Mouse (Mus musculus): Measurements from ENCODE around the gene Nphs1.

GRCm38 (mm10) chr7:30477415-30478381, 19.6 kb downstream of the Nphs1 start:
- no peak for TF ChIP-seq CTCF (IDR thresholded peaks at IDR 0.05; ENCODE audit: low read depth)
- TF ChIP-seq EP300 (IDR thresholded peaks at IDR 0.05; ENCODE audit: low read depth), result no peak

Measured in liver, postnatal 0 days (tissue).